Mouse (Mus musculus) hindbrain, embryonic 14.5 days (tissue): Measurements from ENCODE around the gene Abcd1. TPM values are rescaled to one million over a fixed set of nuclear protein-coding genes. Genes with fewer than 3 reads are reported as not detected.

Experiments
- polyA plus RNA-seq: library from polyadenylated mRNA; unstranded; fragments of >200 nt; fragmentation: Nextera tagmentation; extraction: Ambion mirVana; gene quantifications from 2 replicates; pipeline ENCODE4 v1.2.1, GENCODE M21; 2014

Gene Abcd1
- polyA plus RNA-seq, 1 experiment from 2014 or later, result 8.3 TPM

Other genes starting within 250 kb of the Abcd1 start
- 35.0 and 40.7 TPM in 2 replicates for gene Bgn, start 233.0 kb upstream of the Abcd1 start, polyA plus RNA-seq
- 8.4 and 9.5 TPM in 2 replicates for gene Atp2b3, start 213.5 kb upstream of the Abcd1 start, polyA plus RNA-seq
- 0.25 and 0.39 TPM in 2 replicates for gene Dusp9, start 77.2 kb upstream of the Abcd1 start, polyA plus RNA-seq
- 154 and 160 TPM in 2 replicates for gene Pnck, start 56.5 kb upstream of the Abcd1 start, polyA plus RNA-seq
- 7.9 and 8.2 TPM in 2 replicates for gene Slc6a8, start 43.4 kb upstream of the Abcd1 start, polyA plus RNA-seq
- gene Bcap31, start 422 bp upstream of the Abcd1 start, polyA plus RNA-seq, result 135 and 141 TPM in 2 replicates
- 0.59 TPM in 2 replicates for gene Plxnb3, start 40.5 kb downstream of the Abcd1 start, polyA plus RNA-seq
- 0.60 and 1.8 TPM in 2 replicates for gene Srpk3, start 57.8 kb downstream of the Abcd1 start, polyA plus RNA-seq
- gene Idh3g, start 70.3 kb downstream of the Abcd1 start, polyA plus RNA-seq, result 260 TPM in 2 replicates
- 151 and 176 TPM in 2 replicates for gene Ssr4, start 70.4 kb downstream of the Abcd1 start, polyA plus RNA-seq
- 5.5 and 6.4 TPM in 2 replicates for gene Pdzd4, start 108.4 kb downstream of the Abcd1 start, polyA plus RNA-seq
- 0.39 TPM in 1 of 2 replicates, not detected in the other for gene Avpr2, start 175.5 kb downstream of the Abcd1 start, polyA plus RNA-seq
- gene L1cam, start 179.5 kb downstream of the Abcd1 start, polyA plus RNA-seq, result 135 and 147 TPM in 2 replicates
- gene Arhgap4, start 205.3 kb downstream of the Abcd1 start, polyA plus RNA-seq, result 3.0 and 3.1 TPM in 2 replicates
- gene Naa10, start 205.3 kb downstream of the Abcd1 start, polyA plus RNA-seq, result 86.8 and 98.0 TPM in 2 replicates
- 11.3 and 15.4 TPM in 2 replicates for gene Renbp, start 214.3 kb downstream of the Abcd1 start, polyA plus RNA-seq
- 55.3 and 57.3 TPM in 2 replicates for gene Hcfc1, start 249.8 kb downstream of the Abcd1 start, polyA plus RNA-seq